Mouse (Mus musculus): ENCODE measurements around the gene Thada.

Thada gene

DNA sequence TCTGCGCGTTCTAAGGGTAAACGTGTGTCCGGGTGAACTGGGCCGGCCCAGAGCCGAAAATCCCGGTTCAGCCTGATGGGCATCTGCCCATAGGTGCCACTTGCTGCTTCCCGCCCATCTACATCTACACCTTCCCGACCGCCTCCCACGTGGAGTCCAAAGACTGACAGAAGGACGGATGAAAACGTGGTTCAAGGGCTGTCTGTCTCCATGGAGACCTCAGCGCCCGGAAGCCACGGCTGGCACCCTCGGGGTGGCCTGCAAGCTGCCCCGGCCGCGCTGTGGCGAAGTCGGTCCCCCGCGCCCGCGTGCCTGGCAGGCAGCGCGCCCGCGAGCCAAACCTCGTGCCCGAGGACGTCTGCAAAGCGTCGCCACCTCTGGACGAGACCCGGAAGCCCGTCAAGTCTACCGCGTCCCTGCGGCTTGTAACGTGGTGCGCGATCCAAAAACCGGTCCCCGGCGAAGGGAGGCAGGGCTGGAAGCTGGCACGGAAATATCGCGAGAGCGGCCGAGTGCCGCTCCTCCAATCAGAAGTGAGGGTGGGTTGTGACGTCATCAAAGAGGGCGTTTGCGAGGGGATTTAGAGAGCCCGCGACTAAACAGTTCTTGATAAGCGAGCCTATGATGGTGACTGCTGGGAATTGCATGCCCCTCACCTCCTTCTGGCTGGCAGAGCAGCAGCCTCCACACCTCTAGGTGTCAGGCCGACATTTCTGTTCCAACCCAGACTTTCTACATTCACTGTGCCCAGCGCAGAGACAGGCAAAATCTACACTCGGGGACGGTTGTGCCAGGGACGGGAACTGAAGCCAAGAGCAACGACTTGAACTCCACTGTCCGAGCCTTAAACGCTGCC, at the start of gene Thada:
TSS of gene Thada (minus strand) at position 453 of the 856 bp plus-strand sequence.
- DNase-seq (ENCODE audit: inconsistent age in 2 of 2, low spot score in 1 of 2): peak; percentile 98 to 100

DNA sequence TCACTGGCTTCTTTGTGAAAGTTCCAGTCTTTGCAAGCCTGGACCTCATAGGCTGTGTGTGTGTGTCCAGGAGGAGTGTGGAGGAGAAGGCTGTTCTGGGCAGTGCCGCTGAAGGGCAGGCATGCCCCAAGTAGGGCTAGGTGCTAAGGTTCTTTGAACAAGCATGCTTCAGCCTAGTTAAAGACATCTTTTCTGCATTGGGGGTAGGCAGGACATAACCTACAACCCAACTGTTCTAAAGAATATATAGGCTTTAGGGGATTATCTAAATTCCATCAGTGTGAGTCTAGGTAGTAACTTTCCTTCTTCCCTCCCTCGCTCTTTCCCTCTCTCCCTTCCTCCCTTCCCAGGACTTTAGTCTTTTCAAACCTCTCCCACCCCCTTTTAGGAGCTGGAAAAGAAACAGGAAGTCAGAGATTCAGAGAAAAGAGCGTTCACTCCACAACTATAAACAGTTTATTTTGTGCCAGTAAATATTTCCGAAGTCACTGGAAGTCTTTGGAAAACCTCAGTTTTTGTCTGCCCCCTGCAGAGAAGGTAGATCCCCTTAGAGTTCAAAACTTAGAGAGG, 46.6 kb upstream of the Thada start:
- DNase-seq (ENCODE audit: inconsistent age in 2 of 2, low spot score in 1 of 2): no peak

DNA sequence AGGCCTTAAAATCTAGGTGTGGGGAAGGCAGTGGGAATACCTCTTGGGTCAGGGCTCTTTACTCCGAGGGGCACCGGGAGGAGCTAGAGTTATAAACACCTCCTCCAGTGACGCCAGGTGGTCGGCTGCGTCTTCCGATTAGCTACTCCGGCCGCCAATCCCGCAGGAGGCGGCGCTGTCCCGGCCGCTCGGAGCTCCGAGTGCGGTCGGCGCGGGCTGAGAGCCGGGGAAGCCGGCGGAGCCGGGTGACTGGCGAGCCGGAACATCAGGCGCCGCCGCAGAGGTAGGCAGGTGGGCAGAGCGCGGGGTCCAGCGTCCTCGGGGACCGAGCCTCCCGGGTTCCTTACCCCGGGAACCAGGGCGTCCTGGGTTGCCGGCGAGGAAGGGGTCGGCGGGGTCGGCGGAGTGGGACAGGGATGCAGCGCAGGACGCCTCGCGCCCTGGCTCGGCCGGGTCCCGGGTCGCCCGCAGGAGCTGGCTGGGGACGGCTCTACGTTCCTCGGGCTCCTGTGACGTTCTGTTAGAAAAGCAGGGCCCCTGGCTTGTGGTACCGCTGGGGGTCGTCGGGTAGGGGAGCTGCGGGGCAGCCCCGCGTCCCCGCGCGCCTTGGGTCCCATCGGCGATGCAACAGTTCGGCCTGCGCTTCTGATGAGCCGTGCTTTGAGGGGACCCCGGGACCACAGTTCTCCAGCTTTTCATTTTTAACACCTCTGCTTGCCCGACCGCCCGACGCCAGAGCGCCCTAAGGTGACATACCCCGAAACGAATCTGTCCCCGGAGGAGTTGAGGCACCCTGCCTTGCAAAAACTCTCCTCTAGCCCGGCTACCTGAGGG, 45.9 kb upstream of the Thada start, which contains the start of gene Plekhh2:
TSS of gene Plekhh2 (plus strand) at position 214 of the 834 bp plus-strand sequence.
- DNase-seq (ENCODE audit: inconsistent age in 2 of 2, low spot score in 1 of 2): peak; percentile 80 to 91

DNA sequence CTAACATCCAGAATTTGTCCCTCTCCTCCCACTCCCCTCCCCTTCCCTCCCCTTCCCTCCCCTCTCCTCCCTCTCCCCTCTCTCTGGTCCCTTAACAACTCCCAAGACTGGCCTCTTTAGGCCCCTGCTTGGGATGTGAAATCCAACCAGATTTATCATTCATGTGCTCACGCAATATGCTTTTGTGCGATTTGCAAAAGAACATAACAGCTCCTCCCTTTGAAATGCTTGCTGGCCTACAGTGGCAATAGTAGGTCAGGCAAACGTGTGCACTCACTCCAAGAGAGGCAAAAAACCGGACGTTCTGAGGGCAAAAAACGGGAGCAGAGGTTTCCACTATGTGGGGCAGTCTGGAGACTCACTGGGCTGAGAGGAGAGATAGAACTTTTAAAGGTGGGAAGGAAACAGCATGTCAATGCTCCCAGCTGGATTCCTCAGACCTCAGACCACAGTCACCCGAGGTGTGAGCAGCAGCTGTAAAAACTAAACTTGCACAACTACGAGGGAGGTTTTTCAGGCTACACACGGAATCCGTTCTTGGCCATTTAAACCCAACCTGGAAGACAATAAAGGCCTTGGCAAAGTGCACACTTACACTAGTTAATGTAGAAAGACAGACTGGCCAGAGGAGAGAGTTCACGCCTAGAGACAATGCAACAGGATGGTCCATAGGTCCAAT, 45.1 kb upstream of the Thada start:
- no peak for DNase-seq (ENCODE audit: inconsistent age in 2 of 2, low spot score in 1 of 2)

DNA sequence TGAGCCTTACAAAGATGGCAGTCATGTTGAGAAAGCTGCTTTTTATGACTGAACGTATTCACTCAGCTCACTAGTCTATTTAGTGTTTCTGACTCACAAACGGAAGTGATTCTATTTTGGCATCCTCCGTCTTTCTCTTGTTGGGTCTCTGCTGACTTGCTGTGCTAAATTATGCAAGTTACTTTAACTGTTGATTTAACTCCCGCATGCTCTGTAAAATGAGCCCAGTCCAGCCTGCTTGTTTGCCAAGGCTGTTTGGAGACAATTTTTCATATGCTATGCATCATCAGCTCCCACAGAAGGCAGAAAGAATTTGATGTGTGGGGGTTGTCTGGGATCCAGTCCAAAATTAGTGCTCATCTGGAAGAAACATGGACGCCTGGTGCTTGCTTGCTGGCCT, 44.4 kb upstream of the Thada start:
- peak; percentile 55 to 80 for DNase-seq (ENCODE audit: inconsistent age in 2 of 2, low spot score in 1 of 2)

DNA sequence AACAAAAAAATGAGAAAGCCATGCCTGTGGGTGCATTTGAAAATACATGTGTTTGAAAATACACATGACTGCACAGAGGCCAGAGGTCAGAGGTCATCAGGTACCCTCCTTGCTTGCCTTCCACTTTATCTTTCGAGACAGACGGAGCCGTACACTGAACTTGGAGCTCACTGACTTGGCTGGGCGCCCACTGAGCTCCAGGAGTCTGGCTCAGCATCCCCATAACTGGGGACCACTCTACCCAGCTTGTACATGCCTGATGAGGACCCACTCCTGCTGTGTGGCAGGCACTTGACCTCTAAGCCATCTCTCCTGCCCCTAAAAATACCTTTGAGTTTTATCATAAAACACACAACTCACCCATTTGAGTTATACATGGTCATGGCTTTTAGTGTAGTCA, 43.2 kb upstream of the Thada start:
- no peak for DNase-seq (ENCODE audit: inconsistent age in 2 of 2, low spot score in 1 of 2)

DNA sequence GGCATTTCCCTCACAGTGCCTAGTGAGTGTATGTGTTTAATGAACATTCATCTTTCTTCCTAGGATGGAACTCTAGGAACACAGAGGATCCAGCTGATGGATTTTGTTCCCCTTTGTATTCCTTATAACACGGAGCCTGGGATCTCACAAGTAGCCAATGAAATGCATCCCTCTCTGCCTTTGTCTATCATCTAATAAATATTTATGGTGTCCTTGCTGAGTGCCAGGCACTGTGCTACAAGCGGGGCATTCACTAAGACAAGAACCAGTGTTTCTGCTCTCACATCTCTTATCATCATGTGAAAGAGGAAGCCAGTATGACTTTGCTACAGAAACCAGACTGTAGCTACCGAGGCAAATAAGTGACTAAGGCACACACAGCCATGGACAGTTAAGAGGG, 42.7 kb upstream of the Thada start:
- DNase-seq (ENCODE audit: inconsistent age in 2 of 2, low spot score in 1 of 2): no peak

DNA sequence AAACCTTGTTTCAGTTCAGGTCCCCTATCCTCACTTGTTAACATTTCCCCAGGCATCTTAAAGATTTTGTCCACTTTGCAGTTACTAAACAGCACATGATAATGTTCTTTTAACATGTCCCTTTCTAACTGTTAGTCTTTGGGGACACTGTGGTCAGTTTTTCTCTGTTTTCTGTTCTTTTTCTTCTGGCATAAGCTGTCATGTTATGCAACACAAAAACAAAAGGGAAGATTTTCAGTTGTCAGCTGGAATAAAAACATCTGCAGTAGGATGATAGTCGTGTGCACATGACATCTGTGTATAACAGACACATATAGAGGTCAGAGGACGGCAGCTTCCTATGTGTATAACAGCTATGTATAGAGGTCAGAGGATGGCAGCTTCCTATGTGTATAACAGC, 39.9 kb upstream of the Thada start:
- no peak for DNase-seq (ENCODE audit: inconsistent age in 2 of 2, low spot score in 1 of 2)

DNA sequence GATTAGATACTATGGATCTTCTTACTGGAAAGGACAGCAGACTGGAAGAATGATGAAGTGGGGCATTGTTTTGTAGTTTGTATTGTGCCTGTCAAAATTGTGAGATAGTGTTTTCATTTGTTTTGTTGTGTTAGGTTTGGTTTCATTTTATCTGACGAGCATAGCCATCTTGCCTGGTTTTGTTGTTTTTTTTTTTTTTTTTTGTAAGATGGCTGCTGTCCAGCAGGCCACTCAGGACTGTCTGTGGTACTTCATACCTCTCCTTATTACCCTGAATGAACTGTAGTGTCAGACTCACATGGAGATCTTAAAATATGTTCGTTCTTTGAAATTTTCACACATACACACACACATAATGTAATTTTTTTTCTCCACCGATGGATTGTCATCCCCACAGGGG, 36.3 kb upstream of the Thada start:
- no peak for DNase-seq (ENCODE audit: inconsistent age in 2 of 2, low spot score in 1 of 2)

DNA sequence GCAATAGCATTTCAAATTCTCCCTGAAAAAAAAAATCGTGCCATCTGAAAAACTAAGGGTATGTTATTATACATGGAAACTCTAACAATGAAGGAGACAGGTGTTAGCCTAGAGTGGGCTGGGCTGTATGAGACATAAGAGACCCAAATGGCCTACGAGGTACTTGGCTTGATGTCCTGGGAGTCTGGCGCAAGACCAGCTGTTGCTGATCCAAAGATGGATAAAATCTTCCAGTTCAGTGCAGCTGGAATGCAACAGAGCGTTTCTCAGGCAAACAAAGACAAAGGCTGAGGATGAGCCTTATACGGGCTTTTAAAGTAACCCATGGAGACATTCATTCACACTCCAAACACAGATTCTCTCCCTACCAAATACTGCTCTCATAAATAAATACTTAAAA, 32.6 kb upstream of the Thada start:
- DNase-seq (ENCODE audit: inconsistent age in 2 of 2, low spot score in 1 of 2): peak; percentile 18 to 59

DNA sequence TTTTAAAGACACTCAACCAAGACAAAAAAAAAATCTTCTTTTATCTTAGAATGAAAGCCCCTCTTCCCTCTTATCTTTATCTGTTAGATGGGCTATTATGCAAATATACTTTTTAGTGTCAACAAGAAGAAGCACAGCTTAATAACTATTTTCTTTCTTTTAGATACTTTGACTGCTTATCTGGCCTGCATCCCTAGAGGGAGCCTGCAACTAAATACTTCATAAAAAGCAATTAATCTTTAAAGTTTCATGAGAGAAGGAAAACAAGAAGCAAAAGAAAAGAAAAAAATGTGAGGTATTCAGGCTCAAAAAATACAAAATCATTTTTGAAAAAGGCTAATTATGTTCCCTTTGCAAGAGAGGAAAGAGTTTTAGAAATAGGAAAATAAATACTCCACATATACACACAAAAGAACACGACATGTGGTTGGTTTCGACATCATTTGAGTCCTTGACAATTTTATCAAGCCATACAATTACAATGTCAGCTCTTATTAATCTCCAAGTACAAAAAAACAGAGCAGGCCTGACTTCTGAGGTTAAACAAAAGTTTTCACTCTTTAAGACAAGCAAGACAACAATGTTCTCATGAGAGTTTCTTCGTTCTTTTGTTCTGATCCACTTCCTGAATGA, 32.1 kb upstream of the Thada start:
- peak in 1 of 2 experiments; percentile 45 for DNase-seq (ENCODE audit: inconsistent age in 2 of 2, low spot score in 1 of 2)

DNA sequence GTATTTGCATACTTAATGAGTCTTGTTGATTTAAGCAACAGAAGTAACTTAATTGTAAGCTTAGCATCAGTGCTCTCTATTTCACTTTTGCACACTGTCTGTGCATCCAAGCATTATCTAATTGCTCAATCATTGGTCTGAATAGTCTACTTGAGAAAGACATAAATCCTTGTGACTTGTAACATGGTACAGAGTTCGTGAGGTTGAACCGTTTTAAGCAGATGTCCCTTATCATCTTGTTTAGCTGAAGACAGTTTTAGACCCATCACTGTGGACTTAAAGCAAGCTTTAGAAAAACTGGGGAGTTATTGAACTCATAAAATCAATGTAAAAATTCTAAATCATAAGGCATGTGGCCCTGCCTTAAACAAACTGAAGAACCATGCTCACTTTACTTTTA, 31.6 kb upstream of the Thada start:
- no peak for DNase-seq (ENCODE audit: inconsistent age in 2 of 2, low spot score in 1 of 2)

DNA sequence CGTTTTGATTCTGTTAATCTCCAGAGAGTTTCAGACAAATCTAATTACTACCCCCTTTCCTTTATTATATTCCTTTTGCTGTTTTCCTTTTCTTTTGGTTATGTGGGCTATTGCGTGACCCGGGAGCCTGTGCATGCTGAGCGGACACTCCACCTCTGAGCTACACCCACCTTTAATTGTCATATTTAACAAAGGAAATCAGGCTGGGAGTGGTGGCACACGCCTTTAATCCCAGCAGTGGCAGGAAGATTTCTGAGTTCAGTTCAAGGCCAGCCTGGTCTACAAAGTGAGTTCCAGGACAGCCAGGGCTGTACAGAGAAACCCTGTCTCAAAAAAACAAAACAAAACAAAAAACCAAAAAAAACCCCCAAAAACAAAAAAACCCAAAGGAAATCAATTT, 31.0 kb upstream of the Thada start:
- no peak for DNase-seq (ENCODE audit: inconsistent age in 2 of 2, low spot score in 1 of 2)

DNA sequence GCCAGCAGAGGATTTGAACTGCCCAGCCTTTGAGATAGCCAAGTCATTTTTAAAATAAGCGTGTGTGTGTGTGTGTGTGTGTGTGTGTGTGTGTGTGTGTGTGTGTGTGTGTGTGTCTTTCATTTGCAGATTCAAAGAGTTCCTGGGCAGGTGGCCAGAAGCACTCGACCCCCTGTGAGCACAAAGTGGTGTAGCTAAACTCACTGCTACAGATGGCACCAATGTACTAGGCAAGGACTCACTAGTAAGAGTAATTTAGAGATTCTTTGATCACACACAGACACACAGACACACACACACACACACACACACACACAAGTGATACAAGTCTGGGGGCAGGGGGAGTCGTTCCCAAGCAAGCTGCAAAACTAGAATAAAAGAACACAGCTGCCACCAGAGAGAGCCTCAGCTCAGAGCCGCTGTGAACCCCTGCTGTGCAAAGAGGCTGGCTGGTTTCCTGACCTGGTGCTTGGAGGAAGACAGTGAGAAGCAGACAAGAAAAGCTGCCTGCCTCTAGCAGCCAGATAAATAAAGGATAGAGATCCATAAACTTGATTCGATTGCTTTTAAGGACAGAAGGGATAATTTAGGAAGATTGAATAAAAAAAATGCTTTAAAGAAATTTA, 26.4 kb upstream of the Thada start:
- DNase-seq (ENCODE audit: inconsistent age in 2 of 2, low spot score in 1 of 2): no peak

DNA sequence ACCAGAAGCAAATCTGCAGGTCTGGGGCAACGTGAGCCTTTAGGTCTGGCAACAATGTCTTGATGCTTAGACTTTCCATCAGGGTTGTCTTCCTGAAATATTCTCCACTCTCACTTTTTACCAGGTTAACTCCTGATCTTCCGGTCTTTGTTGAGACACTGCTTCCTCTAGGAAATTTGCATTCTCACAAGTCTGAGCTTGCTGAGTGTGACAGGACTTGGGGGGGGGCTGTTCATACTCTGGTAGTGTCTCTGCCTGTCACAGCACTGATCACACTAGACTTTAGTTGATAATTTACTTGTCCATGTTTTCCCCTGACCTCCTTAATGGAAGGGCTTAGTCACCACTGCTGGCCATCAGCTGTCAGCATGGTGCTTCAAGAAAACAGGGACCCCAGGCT, 21.4 kb upstream of the Thada start:
- no peak for DNase-seq (ENCODE audit: inconsistent age in 2 of 2, low spot score in 1 of 2)

DNA sequence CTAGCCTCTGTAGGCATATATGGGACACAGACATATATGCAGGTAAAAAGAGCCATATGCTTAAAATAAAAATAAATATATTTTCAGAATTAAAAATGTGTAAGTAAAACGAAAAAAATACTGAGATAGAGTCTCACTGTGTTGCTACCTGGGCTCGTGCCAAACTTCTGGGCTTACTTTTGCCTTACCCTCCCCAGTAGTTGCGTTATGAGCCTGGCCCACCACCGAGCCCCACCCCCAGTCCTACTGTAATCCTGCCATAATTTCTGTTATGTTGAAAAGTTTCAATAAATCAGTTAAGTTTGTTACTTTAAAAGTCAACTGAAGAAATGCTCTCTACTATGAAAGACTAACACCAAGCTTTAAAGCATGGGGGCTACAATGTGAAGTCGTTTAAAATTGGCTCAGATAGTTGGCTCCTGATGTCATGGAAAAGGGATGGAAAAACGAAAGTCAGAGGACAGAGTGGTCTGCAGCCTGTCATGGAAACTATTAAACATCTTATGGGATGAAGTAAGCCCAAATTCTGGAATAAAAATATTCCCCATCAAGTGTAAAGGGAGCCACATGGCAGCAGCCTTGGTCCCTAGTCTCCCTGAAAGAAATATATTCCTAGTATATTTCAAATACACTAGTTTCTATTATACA, 17.8 kb upstream of the Thada start:
- no peak for DNase-seq (ENCODE audit: inconsistent age in 2 of 2, low spot score in 1 of 2)

DNA sequence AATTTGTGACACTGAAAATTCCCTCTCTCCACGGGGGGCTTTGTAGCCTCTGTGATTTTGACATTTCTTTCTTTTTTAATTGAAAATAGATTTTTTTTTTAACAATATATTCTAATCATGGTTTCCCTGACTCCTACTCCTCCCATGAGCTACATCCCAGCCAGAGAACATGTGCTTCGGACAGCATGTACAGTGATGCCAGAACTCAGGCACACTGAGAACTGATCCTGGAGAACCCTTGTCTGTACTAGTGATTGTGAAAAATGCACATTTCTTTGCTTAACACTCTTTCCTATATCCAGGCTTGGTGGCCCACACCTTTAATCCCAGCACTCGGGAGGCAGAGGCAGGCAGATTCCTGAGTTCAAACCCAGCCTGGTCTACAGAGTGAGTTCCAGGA, 16.8 kb upstream of the Thada start:
- no peak for DNase-seq (ENCODE audit: inconsistent age in 2 of 2, low spot score in 1 of 2)

DNA sequence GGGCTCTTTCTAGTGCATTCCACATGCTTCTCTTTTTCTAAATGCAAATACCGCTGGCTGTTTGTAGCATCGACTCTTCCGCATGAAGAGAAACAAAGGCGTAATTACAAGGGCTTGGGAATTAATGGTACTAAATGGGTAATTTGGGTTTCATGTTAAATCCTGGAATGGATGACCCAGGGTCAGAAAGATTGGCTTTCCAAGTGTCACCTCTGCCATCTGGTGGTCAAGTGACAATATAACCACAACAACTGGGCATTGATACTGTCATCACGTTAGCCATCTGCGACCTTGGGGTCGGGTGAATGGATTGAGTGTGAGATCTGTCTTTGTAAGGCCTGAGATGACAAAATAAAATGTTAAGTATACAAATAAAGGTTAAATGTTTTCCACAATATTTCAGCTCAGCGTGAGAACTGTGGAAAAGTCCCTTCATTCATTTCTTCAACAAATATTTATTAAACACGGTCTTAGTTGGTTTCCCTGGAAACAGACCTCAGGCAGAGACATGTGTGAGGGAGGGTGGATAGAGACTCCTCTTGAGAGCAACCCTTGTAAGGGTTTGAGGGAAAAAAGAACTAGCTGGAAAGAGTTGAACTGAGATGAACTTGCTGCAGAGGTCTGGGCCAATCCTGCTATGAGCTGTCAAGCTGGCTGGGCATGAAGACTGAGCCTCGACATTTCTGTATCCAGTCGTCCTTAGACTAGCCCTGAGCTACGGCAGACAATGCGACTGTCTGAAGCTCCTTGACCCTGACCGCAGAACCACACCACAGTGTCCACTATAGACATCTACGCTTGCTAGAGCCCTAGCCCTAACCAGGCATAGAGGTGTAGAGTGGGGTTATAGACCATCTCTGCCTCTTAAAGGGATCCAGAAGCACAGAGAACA, 14.7 kb upstream of the Thada start:
- DNase-seq (ENCODE audit: inconsistent age in 2 of 2, low spot score in 1 of 2): peak; percentile 62 to 84

DNA sequence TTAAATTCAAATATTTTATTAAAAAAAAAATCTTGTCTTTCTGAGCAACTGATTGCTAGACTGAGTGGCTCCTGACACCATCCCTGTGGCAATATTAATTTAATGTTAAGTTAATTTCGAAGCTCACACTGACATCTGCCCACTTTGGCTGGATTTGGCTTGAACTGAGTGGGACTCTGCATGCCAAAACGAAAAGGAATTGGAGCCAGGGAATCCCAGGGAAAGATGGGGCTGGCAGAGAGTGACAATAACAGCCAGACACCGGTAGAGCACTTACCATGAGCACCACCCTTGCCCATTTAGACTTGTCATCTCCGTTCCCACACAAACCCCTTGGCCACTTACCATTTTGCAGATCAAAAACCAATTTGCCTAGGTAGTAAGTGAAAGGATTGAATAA, 12.3 kb upstream of the Thada start:
- no peak for DNase-seq (ENCODE audit: inconsistent age in 2 of 2, low spot score in 1 of 2)
